Mouse (Mus musculus): Measurements from ENCODE around the gene Tpst1. TPM values are rescaled to one million over a fixed set of nuclear protein-coding genes. Genes with fewer than 3 reads are reported as not detected.

The Tpst1 gene
- total and polyA plus RNA-seq, 2 experiments, result 10.8 to 15.6 TPM

GRCm38 (mm10) chr5:130149726-130150310 is 76.7 kb downstream of the Tpst1 start:
- no peak overlapping the region for H3K9ac ChIP-seq (ENCODE audit: low read depth, low read length)

GRCm38 (mm10) chr5:130154286-130154685 is 81.2 kb downstream of the Tpst1 start:
- H3K4me3 ChIP-seq (ENCODE audit: insufficient read depth, low read depth, low read length), result no peak overlapping the region
- 94% methylated on average over 2 of the region's 2 CpGs for WGBS
- no peaks in the 10 kb centered on the region for H3K27me3 ChIP-seq (ENCODE audit: control insufficient read depth, insufficient read depth, low read length)
- TF ChIP-seq POLR2A (IDR thresholded peaks at IDR 0.05; ENCODE audit: extremely low read depth, insufficient read depth, low read length) (no peak), CTCF (IDR thresholded peaks at IDR 0.05; ENCODE audit: low read depth, low read length) (no peak)
- H3K36me3 ChIP-seq (ENCODE audit: control insufficient read depth, insufficient read depth, low read length), result no peaks in the 10 kb centered on the region
- no peak overlapping the region for H3K9ac ChIP-seq (ENCODE audit: low read depth, low read length)
- DNase-seq (ENCODE audit: extremely low read depth, low read depth, low spot score), result no peak
- H3K4me1 ChIP-seq (ENCODE audit: control insufficient read depth, insufficient read depth, low read length), result no peaks in the 10 kb centered on the region
- no peaks in the 10 kb centered on the region for H3K79me2 ChIP-seq (ENCODE audit: control insufficient read depth, insufficient read depth, low read length)
- no peak overlapping the region for H3K27ac ChIP-seq (replicated peaks; ENCODE audit: insufficient read depth, low read depth, low read length)

More at GRCm38 (mm10) chr5:130149726-130150310, 76.7 kb downstream of the Tpst1 start:
- no peak overlapping the region for H3K27ac ChIP-seq (replicated peaks; ENCODE audit: insufficient read depth, low read depth, low read length)
- 76% methylated on average over 7 of the region's 7 CpGs for WGBS
- no peaks in the 10 kb centered on the region; the same call in 1 of the 2 replicates for H3K79me2 ChIP-seq (ENCODE audit: control insufficient read depth, insufficient read depth, low read length)
- TF ChIP-seq CTCF (IDR thresholded peaks at IDR 0.05; ENCODE audit: low read depth, low read length) (no peak), POLR2A (IDR thresholded peaks at IDR 0.05; ENCODE audit: extremely low read depth, insufficient read depth, low read length) (no peak)
- H3K36me3 ChIP-seq (ENCODE audit: control insufficient read depth, insufficient read depth, low read length), result no peaks in the 10 kb centered on the region
- no peaks in the 10 kb centered on the region for H3K27me3 ChIP-seq (ENCODE audit: control insufficient read depth, insufficient read depth, low read length)
- H3K4me3 ChIP-seq (ENCODE audit: insufficient read depth, low read depth, low read length), result no peak overlapping the region
- DNase-seq (ENCODE audit: extremely low read depth, low read depth, low spot score), result no peak
- H3K4me1 ChIP-seq (ENCODE audit: control insufficient read depth, insufficient read depth, low read length), result peaks cover 4% of the 10 kb centered on the region; the same call in 1 of the 2 replicates

GRCm38 (mm10) chr5:130158545-130158944 is 85.4 kb downstream of the Tpst1 start:
- Histone ChIP-seq H3K27ac (replicated peaks; ENCODE audit: insufficient read depth, low read depth, low read length) (no peak overlapping the region), H3K79me2 (ENCODE audit: control insufficient read depth, insufficient read depth, low read length) (no peaks in the 10 kb centered on the region), H3K4me1 (ENCODE audit: control insufficient read depth, insufficient read depth, low read length) (no peaks in the 10 kb centered on the region), H3K9ac (ENCODE audit: low read depth, low read length) (no peak overlapping the region), H3K36me3 (ENCODE audit: control insufficient read depth, insufficient read depth, low read length) (no peaks in the 10 kb centered on the region), H3K4me3 (ENCODE audit: insufficient read depth, low read depth, low read length) (no peak overlapping the region), H3K27me3 (ENCODE audit: control insufficient read depth, insufficient read depth, low read length) (no peaks in the 10 kb centered on the region)
- no peak for DNase-seq (ENCODE audit: extremely low read depth, low read depth, low spot score)
- TF ChIP-seq POLR2A (IDR thresholded peaks at IDR 0.05; ENCODE audit: extremely low read depth, insufficient read depth, low read length) (no peak), CTCF (IDR thresholded peaks at IDR 0.05; ENCODE audit: low read depth, low read length) (no peak)
- WGBS, result 87% methylated on average over 4 of the region's 4 CpGs

GRCm38 (mm10) chr5:130159761-130160201 is 86.7 kb downstream of the Tpst1 start:
- Histone ChIP-seq H3K9ac (ENCODE audit: low read depth, low read length) (no peak overlapping the region), H3K4me3 (ENCODE audit: insufficient read depth, low read depth, low read length) (no peak overlapping the region), H3K27me3 (ENCODE audit: control insufficient read depth, insufficient read depth, low read length) (no peaks in the 10 kb centered on the region), H3K79me2 (ENCODE audit: control insufficient read depth, insufficient read depth, low read length) (no peaks in the 10 kb centered on the region), H3K36me3 (ENCODE audit: control insufficient read depth, insufficient read depth, low read length) (no peaks in the 10 kb centered on the region), H3K4me1 (ENCODE audit: control insufficient read depth, insufficient read depth, low read length) (no peaks in the 10 kb centered on the region), H3K27ac (replicated peaks; ENCODE audit: insufficient read depth, low read depth, low read length) (no peak overlapping the region)
- WGBS, result 77% methylated on average over 7 of the region's 7 CpGs
- no peak for TF ChIP-seq CTCF (IDR thresholded peaks at IDR 0.05; ENCODE audit: low read depth, low read length)
- TF ChIP-seq POLR2A (IDR thresholded peaks at IDR 0.05; ENCODE audit: extremely low read depth, insufficient read depth, low read length), result no peak
- no peak for DNase-seq (ENCODE audit: extremely low read depth, low read depth, low spot score)

- no peaks in the 10 kb centered on the region for H3K36me3 ChIP-seq (ENCODE audit: control insufficient read depth, insufficient read depth, low read length)
- WGBS, result 2% methylated on average over 7 of the region's 7 CpGs
- H3K27ac ChIP-seq (replicated peaks; ENCODE audit: insufficient read depth, low read depth, low read length), result no peak overlapping the region
- H3K4me3 ChIP-seq (ENCODE audit: insufficient read depth, low read depth, low read length), result no peak overlapping the region
- DNase-seq (ENCODE audit: extremely low read depth, low read depth, low spot score), result peak; percentile 58
- TF ChIP-seq POLR2A (IDR thresholded peaks at IDR 0.05; ENCODE audit: extremely low read depth, insufficient read depth, low read length) (no peak), CTCF (IDR thresholded peaks at IDR 0.05; ENCODE audit: low read depth, low read length) (peak; percentile 85)
- H3K27me3 ChIP-seq (ENCODE audit: control insufficient read depth, insufficient read depth, low read length), result no peaks in the 10 kb centered on the region
- no peak overlapping the region for H3K9ac ChIP-seq (ENCODE audit: low read depth, low read length)
- no peaks in the 10 kb centered on the region for H3K79me2 ChIP-seq (ENCODE audit: control insufficient read depth, insufficient read depth, low read length)
- no peaks in the 10 kb centered on the region for H3K4me1 ChIP-seq (ENCODE audit: control insufficient read depth, insufficient read depth, low read length)
These were observed 90.5 kb downstream of the Tpst1 start for GRCm38 (mm10) chr5:130163670-130164069.

GRCm38 (mm10) chr5:130165213-130165612 is 92.1 kb downstream of the Tpst1 start:
- no peak for TF ChIP-seq POLR2A (IDR thresholded peaks at IDR 0.05; ENCODE audit: extremely low read depth, insufficient read depth, low read length)
- Histone ChIP-seq H3K27ac (replicated peaks; ENCODE audit: insufficient read depth, low read depth, low read length) (no peak overlapping the region), H3K9ac (ENCODE audit: low read depth, low read length) (no peak overlapping the region), H3K79me2 (ENCODE audit: control insufficient read depth, insufficient read depth, low read length) (no peaks in the 10 kb centered on the region), H3K36me3 (ENCODE audit: control insufficient read depth, insufficient read depth, low read length) (no peaks in the 10 kb centered on the region), H3K4me1 (ENCODE audit: control insufficient read depth, insufficient read depth, low read length) (no peaks in the 10 kb centered on the region), H3K4me3 (ENCODE audit: insufficient read depth, low read depth, low read length) (no peak overlapping the region), H3K27me3 (ENCODE audit: control insufficient read depth, insufficient read depth, low read length) (no peaks in the 10 kb centered on the region)
- 88% methylated on average over 4 of the region's 4 CpGs for WGBS
- DNase-seq (ENCODE audit: extremely low read depth, low read depth, low spot score), result no peak
